Mouse (Mus musculus) forebrain, embryonic 11.5 days (tissue): ENCODE measurements around the gene Fbxl14. TPM values are rescaled to one million over a fixed set of nuclear protein-coding genes. Genes with fewer than 3 reads are reported as not detected.
"Not testable (repeated sequence)": the region's sequence is repeated elsewhere in the genome, so short reads cannot be mapped to it uniquely, and the experiment has no call there.

Experiments used
- ATAC-seq: fragments of 200-750 bp; cut with Nextera tagmentation; replicated peaks from 2 replicates; pipeline ENCODE4 v1.8.0; 2017; ENCODE audit warnings: moderate TSS enrichment; ENCODE audit not compliant: low FRiP score
- DNase-seq: peaks from one replicate; pipeline ENCODE4 v3.0.0-alpha.2; 2017; ENCODE audit warnings: low spot score
- H3K27ac ChIP-seq: fragments of 300-500 bp; sonication (generic); 2 replicates; pipeline ENCODE4 v1.5.1; 2014; ENCODE audit warnings: low read depth, low read length
- H3K27me3 ChIP-seq: fragments of 300-500 bp; sonication (generic); 2 replicates; pipeline ENCODE4 v1.6.1; 2014; ENCODE audit warnings: mild to moderate bottlenecking, low read length, mixed read lengths; ENCODE audit not compliant: control insufficient read depth, insufficient read depth
- H3K36me3 ChIP-seq: fragments of 300-500 bp; sonication (generic); 2 replicates; pipeline ENCODE4 v1.6.1; 2014; ENCODE audit warnings: mild to moderate bottlenecking, low read length, moderate library complexity, mixed read lengths; ENCODE audit not compliant: control insufficient read depth, insufficient read depth
- H3K4me1 ChIP-seq: fragments of 300-500 bp; sonication (generic); replicated peaks from 2 replicates; pipeline ENCODE4 v1.6.1; 2014; ENCODE audit warnings: low read length, mixed read lengths; ENCODE audit not compliant: control insufficient read depth, insufficient read depth
- H3K4me2 ChIP-seq: fragments of 300-500 bp; sonication (generic); 2 replicates; pipeline ENCODE4 v1.6.1; 2014; ENCODE audit warnings: low read depth, mild to moderate bottlenecking, low read length, moderate library complexity, mixed read lengths; ENCODE audit not compliant: severe bottlenecking
- H3K4me3 ChIP-seq: fragments of 300-500 bp; sonication (generic); 2 replicates; pipeline ENCODE4 v1.5.1; 2014; ENCODE audit warnings: low read depth, low read length
- H3K9ac ChIP-seq: fragments of 300-500 bp; sonication (generic); 2 replicates; pipeline ENCODE4 v1.6.1; 2014; ENCODE audit warnings: low read length
- H3K9me3 ChIP-seq: fragments of 300-500 bp; sonication (generic); 2 replicates; pipeline ENCODE4 v1.6.1; 2016; ENCODE audit warnings: low read length, mixed read lengths; ENCODE audit not compliant: control insufficient read depth
- WGBS: fragments of 180-500 bp; shearing (Covaris S2); extraction: QIAGEN DNeasy Blood & Tissue Kit; methylation state at CpG from one replicate; pipeline ENCODE4 v1.1.7; 2014; 5-methylcytosine and 5-hydroxymethylcytosine counted together
- polyA plus RNA-seq: library from polyadenylated mRNA; unstranded; fragments of >200 nt; fragmentation: Nextera tagmentation; extraction: Ambion mirVana; gene quantifications from 2 replicates; pipeline ENCODE4 v1.2.1, GENCODE M21; 2014

Fbxl14 gene
- polyA plus RNA-seq, 1 experiment from 2014 or later, result 5.6 TPM

DNA sequence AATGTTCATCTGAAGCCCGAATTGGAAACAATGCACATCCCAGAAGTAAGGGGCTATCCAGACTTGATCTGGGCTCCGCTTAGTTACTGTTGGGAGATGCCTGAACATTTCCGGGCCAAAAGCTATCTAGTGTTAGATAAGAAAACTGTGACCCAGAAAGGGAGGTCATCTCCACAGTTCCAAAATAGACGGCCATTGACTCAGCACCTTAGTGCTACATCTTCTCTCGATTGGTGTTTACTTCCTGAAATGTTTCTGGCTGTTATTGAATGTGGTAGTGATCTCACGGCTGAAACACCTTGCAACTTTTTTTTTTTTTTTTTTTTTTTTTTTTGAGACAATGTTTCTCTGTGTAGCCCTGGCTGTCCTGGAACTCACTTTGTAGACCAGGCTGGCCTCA lies 3.5 kb upstream of the Fbxl14 start:
- Histone ChIP-seq H3K9ac (no peak overlapping the region), H3K9me3 (no peaks in the 10 kb centered on the region), H3K4me1 (peaks cover 2% of the 10 kb centered on the region; the same call in 1 of the 2 replicates), H3K36me3 (no peaks in the 10 kb centered on the region), H3K27ac (no peak overlapping the region), H3K4me2 (no peak overlapping the region), H3K27me3 (no peaks in the 10 kb centered on the region), H3K4me3 (no peak overlapping the region)
- no peak for ATAC-seq
- WGBS, result 88% methylated on average over 6 of the region's 6 CpGs
- no peak for DNase-seq

DNA sequence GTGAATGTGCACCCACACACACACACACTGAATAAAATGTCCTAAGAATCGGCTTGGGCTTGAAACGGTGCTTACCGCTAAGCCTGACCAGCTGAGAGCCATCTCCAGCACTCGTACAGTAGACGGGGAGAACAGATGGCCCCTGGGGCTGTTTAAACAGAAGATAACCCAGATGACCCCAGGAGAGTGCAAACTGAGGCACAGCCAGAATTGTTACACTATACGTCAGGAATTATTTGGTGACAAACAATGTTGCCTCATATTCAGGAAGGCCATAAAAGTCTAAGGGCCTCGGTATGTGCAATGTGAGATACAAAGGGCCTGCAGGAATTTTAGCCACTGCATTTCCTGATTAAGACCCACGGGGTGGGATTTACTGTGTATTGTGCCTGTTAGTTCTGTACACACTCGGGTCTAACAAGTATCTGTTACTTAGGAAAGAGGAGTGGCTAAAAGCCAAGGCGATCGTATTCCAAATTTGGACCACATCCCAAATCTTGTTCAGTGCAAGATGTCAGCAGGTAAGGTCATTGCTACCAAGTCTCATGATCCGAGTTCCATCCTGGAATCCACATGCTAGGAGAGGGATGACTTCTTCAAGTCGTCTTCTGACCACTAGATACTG lies 1.7 kb upstream of the Fbxl14 start:
- peaks cover 3% of the 10 kb centered on the region; the same call in 1 of the 2 replicates for H3K4me1 ChIP-seq
- DNase-seq, result no peak
- no peaks in the 10 kb centered on the region for H3K27me3 ChIP-seq
- no peak overlapping the region for H3K4me3 ChIP-seq
- ATAC-seq, result no peak
- H3K36me3 ChIP-seq, result no peaks in the 10 kb centered on the region
- H3K9ac ChIP-seq, result no peak overlapping the region
- no peak overlapping the region for H3K27ac ChIP-seq
- H3K4me2 ChIP-seq, result no peak overlapping the region
- WGBS, result 65% methylated on average over 13 of the region's 13 CpGs
- H3K9me3 ChIP-seq, result no peaks in the 10 kb centered on the region

DNA sequence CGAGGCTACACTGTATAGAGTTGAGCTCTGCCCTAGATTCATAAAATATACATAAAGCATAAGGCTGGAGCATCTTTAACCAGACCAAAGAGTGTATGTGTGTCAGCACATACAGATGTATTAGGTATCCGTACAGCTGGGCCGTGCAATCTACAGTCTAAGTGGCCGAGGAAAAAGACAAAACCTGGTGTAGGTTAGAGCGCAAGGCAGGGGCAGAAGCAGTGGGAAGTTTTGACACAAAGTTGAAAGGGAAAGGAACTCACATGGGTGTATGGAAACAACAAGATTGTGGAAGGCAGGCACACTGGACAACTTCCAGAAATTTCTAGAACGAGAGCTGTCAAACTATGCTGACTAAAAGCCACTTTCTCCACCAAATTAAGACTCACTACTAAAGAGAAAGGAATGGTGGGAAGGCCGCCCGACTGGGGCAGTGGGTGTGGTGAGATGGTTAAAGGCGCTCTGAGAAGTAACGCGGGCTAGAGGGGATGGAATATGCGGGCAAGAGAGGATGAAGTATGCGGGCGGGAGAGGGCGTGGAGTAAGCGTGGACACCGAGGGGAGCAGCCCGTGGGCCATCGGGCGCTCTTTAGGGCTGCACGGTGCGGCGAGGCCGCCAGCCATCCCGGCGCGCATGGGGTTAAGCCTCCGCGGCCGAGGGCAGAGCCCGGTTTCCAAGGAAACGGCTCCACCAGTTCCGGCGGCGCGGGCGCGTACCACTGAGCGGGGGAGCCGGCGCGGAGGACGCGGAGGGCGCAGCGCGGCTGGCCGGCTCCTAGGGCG lies 717 bp upstream of the Fbxl14 start:
- no peaks in the 10 kb centered on the region for H3K9me3 ChIP-seq
- DNase-seq (peak; percentile 95), ATAC-seq (peak; percentile 92)
- H3K4me3 ChIP-seq, result peak overlapping the region; percentile 92
- peak overlapping the region; percentile 98 for H3K27ac ChIP-seq
- H3K9ac ChIP-seq, result peak overlapping the region; percentile 95
- peak overlapping the region; percentile 52 for H3K4me2 ChIP-seq
- no peaks in the 10 kb centered on the region for H3K36me3 ChIP-seq
- peaks cover 13% of the 10 kb centered on the region for H3K4me1 ChIP-seq
- no peaks in the 10 kb centered on the region for H3K27me3 ChIP-seq
- 4% methylated on average over 28 of the region's 49 CpGs for WGBS

DNA sequence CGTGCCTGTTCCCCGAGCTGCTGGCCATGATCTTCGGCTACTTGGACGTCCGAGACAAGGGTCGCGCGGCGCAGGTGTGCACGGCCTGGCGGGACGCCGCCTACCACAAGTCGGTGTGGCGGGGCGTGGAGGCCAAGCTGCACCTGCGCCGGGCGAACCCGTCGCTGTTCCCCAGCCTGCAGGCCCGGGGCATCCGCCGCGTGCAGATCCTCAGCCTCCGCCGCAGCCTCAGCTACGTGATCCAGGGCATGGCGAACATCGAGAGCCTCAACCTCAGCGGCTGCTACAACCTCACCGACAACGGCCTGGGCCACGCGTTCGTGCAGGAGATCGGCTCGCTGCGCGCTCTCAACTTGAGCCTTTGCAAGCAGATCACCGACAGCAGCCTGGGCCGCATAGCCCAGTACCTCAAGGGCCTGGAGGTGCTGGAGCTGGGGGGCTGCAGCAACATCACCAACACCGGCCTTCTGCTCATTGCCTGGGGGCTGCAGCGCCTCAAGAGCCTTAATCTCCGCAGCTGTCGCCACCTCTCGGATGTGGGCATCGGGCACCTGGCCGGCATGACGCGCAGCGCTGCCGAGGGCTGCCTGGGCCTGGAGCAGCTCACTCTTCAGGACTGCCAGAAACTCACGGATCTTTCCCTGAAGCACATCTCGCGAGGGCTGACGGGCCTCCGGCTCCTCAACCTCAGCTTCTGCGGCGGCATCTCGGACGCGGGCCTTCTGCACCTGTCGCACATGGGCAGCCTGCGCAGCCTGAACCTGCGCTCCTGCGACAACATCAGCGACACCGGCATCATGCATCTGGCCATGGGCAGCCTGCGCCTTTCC lies 623 bp downstream of the Fbxl14 start:
- peak overlapping the region; percentile 98 for H3K27ac ChIP-seq
- DNase-seq (peak; percentile 85), ATAC-seq (peak; percentile 13)
- peak overlapping the region; percentile 92 for H3K4me3 ChIP-seq
- peak overlapping the region; percentile 94 for H3K4me2 ChIP-seq
- no peaks in the 10 kb centered on the region for H3K9me3 ChIP-seq
- under 1% methylated on average over 70 of the region's 70 CpGs for whole genome bisulfite sequencing
- H3K27me3 ChIP-seq, result no peaks in the 10 kb centered on the region
- peaks cover 17% of the 10 kb centered on the region for H3K4me1 ChIP-seq
- H3K9ac ChIP-seq, result peak overlapping the region; percentile 95
- no peaks in the 10 kb centered on the region for H3K36me3 ChIP-seq

DNA sequence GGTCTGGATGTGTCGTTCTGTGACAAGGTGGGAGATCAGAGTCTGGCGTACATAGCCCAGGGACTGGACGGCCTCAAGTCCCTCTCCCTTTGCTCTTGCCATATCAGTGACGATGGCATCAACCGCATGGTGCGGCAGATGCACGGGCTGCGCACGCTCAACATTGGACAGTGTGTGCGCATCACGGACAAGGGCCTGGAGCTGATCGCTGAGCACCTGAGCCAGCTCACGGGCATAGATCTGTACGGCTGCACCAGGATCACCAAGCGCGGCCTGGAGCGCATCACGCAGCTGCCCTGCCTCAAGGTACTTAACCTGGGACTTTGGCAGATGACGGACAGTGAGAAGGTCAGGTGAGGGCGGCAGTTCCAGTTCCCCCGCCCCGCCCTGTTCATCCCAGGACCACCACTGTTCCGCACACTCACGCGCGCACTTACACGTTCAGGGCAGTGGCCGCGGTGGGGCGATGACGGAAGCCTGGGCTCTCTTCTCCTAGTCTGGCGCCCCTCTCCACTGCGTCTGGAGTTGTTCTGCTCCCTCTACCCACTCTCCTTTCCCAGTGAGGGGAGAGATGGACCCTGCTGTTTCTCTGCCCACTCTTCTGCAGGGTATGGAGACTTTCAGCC lies 1.4 kb downstream of the Fbxl14 start:
- WGBS, result under 1% methylated on average over 31 of the region's 33 CpGs
- peak overlapping the region; percentile 98 for H3K27ac ChIP-seq
- peak overlapping the region; percentile 92 for H3K4me3 ChIP-seq

DNA sequence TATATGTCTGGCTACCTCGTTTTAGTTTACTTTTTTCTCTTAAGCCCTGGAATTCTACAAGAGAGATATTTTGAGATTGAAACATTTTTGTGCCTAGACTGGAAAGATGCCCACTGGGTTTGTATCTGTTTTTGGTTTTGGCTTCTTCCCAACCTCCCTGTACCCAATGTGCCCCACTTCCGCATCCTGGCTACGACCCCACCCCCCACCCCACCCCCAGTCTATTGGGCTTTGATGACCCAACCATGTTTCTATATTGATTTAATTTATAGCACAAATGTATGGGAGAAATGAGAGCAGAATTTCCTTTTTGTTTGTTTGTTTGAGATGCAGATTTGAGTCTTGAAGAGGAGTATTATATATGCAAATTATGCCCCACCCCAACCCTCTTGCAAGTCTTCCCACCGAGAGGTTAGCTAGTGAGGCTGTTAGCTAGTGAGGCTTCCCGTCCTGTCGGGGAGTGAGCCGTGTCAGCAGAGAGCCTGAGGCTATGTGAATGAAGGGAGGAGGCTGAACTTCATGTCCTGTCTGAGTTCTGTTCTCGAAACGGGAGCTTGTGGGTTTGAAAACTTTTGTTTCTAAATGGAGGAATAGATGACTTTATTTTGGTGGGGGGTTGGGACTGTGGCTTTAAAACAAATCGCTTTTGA lies 2.4 kb downstream of the Fbxl14 start:
- peak overlapping the region; percentile 45; the same call in 1 of the 2 replicates for H3K9ac ChIP-seq
- not testable (repeated sequence) for H3K9me3 ChIP-seq, H3K27ac ChIP-seq, H3K36me3 ChIP-seq, H3K27me3 ChIP-seq, ATAC-seq, DNase-seq
- peak overlapping the region; percentile 92 for H3K4me3 ChIP-seq
- H3K4me2 ChIP-seq, result peak overlapping the region; percentile 94
- 4% methylated on average over 10 of the region's 10 CpGs for WGBS
- H3K4me1 ChIP-seq, result peaks cover 25% of the 10 kb centered on the region

More for the DNA sequence above, 1.4 kb downstream of the Fbxl14 start:
- Histone ChIP-seq H3K4me1 (peaks cover 22% of the 10 kb centered on the region), H3K27me3 (no peaks in the 10 kb centered on the region), H3K9me3 (no peaks in the 10 kb centered on the region), H3K4me2 (peak overlapping the region; percentile 94), H3K9ac (peak overlapping the region; percentile 95), H3K36me3 (no peaks in the 10 kb centered on the region)
- ATAC-seq (peak; percentile 7), DNase-seq (peak; percentile 72)

DNA sequence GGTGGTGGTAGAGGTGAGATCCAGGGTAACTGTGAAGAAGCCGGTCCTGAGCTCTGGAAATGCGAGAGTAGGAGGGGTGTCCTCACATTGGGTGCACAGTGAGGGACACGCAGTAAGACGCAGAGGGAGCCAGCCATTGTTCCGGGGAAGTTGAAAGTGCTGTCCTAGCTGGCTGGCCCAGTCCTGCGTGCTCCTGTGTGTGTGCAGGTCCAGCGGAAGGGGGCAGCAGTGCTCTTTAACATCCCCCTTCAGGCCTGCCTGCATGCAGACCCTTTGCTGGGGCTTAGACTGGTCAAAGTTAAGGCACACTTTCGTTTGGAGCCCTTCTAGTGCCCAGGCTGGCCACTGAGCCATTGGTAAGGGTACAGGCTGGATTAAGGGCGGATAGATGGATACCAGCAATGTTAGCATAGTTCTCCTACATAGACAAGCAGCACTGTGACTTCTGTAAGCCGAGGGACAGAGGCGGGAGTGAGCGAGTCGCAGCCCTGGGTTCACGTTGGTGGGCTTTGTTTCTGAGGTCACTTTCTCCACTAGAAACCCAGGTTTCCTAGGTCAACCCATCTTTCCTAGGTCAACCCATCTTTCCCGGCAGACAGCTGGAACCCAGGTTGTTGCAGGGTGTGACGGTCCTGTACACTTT lies 3.6 kb downstream of the Fbxl14 start:
- H3K4me1 ChIP-seq, result peaks cover 23% of the 10 kb centered on the region
- H3K4me3 ChIP-seq, result peak overlapping the region; percentile 92
- H3K36me3 ChIP-seq, result no peaks in the 10 kb centered on the region
- ATAC-seq, result peak; percentile 27
- no peaks in the 10 kb centered on the region for H3K9me3 ChIP-seq
- peak overlapping the region; percentile 94 for H3K4me2 ChIP-seq
- no peak overlapping the region for H3K27ac ChIP-seq
- H3K9ac ChIP-seq, result peak overlapping the region; percentile 50
- peak; percentile 88 for DNase-seq
- H3K27me3 ChIP-seq, result no peaks in the 10 kb centered on the region
- WGBS, result 31% methylated on average over 16 of the region's 16 CpGs
